Mouse (Mus musculus): ENCODE measurements around the gene Spata2l.
"Not testable (repeated sequence)": the region's sequence is repeated elsewhere in the genome, so short reads cannot be mapped to it uniquely, and the experiment has no call there.

The Spata2l gene

GRCm38 (mm10) chr8:123235520-123236497 is at the start of gene Spata2l:
Gene Spata2l (minus strand): TSS chr8:123236233.
- DNase-seq (ENCODE audit: low spot score in 2 of 2): peak; percentile 80 to 86

- no peak for DNase-seq (ENCODE audit: low spot score in 2 of 2)
Observed at GRCm38 (mm10) chr8:123284493-123284892, 48.5 kb upstream of the Spata2l start.

GRCm38 (mm10) chr8:123283991-123284390 is 48.0 kb upstream of the Spata2l start:
- no peak for DNase-seq (ENCODE audit: low spot score in 2 of 2)

GRCm38 (mm10) chr8:123282994-123283393 is 47.0 kb upstream of the Spata2l start:
- DNase-seq (ENCODE audit: low spot score in 2 of 2): not testable (repeated sequence)

GRCm38 (mm10) chr8:123280302-123281094 is 44.5 kb upstream of the Spata2l start:
- no peak for DNase-seq (ENCODE audit: low spot score in 2 of 2)

- DNase-seq (ENCODE audit: low spot score in 2 of 2): no peak
Observed at GRCm38 (mm10) chr8:123279828-123280227, 43.8 kb upstream of the Spata2l start.

- no peak for DNase-seq (ENCODE audit: low spot score in 2 of 2)
Observed at GRCm38 (mm10) chr8:123278445-123278844, 42.4 kb upstream of the Spata2l start.

GRCm38 (mm10) chr8:123275096-123275495 is 39.1 kb upstream of the Spata2l start:
- DNase-seq (ENCODE audit: low spot score in 2 of 2): no peak

- DNase-seq (ENCODE audit: low spot score in 2 of 2): no peak
Observed at GRCm38 (mm10) chr8:123274447-123274846, 38.4 kb upstream of the Spata2l start.

- DNase-seq (ENCODE audit: low spot score in 2 of 2): no peak
Observed at GRCm38 (mm10) chr8:123271901-123272300, 35.9 kb upstream of the Spata2l start.

GRCm38 (mm10) chr8:123271147-123271546 is 35.1 kb upstream of the Spata2l start:
- DNase-seq (ENCODE audit: low spot score in 2 of 2): no peak

- DNase-seq (ENCODE audit: low spot score in 2 of 2): no peak
Observed at GRCm38 (mm10) chr8:123267926-123268656, 32.1 kb upstream of the Spata2l start.

- DNase-seq (ENCODE audit: low spot score in 2 of 2): not testable (repeated sequence)
Observed at GRCm38 (mm10) chr8:123257593-123257992, 21.6 kb upstream of the Spata2l start.

- DNase-seq (ENCODE audit: low spot score in 2 of 2): peak in 1 of 2 experiments; percentile 73
Observed at GRCm38 (mm10) chr8:123257114-123257513, 21.1 kb upstream of the Spata2l start.

GRCm38 (mm10) chr8:123255170-123255569 is 19.1 kb upstream of the Spata2l start:
- no peak for DNase-seq (ENCODE audit: low spot score in 2 of 2)

- DNase-seq (ENCODE audit: low spot score in 2 of 2): peak in 1 of 2 experiments; percentile 70
Observed at GRCm38 (mm10) chr8:123254099-123254885, 18.3 kb upstream of the Spata2l start, which contains the start of the genes Zfp276 and Vps9d1. Gene Zfp276 (plus strand): TSS chr8:123254195. Gene Vps9d1 (minus strand): TSS chr8:123254348.

GRCm38 (mm10) chr8:123253451-123254098 is 17.5 kb upstream of the Spata2l start:
- no peak for DNase-seq (ENCODE audit: low spot score in 2 of 2)

GRCm38 (mm10) chr8:123252925-123253324 is 16.9 kb upstream of the Spata2l start:
- no peak for DNase-seq (ENCODE audit: low spot score in 2 of 2)

GRCm38 (mm10) chr8:123250940-123251339 is 14.9 kb upstream of the Spata2l start:
- no peak for DNase-seq (ENCODE audit: low spot score in 2 of 2)

- no peak for DNase-seq (ENCODE audit: low spot score in 2 of 2)
Observed at GRCm38 (mm10) chr8:123248596-123248995, 12.6 kb upstream of the Spata2l start.
